Mouse (Mus musculus): ENCODE data around the gene Tusc2. TPM values are rescaled to one million over a fixed set of nuclear protein-coding genes. Genes with fewer than 3 reads are reported as not detected.
"Not testable (repeated sequence)": the region's sequence is repeated elsewhere in the genome, so short reads cannot be mapped to it uniquely, and the experiment has no call there.

Gene Tusc2
- polyA plus RNA-seq, 1 experiment from 2014 or later: 114 TPM

- H3K9me3 ChIP-seq: no peaks in the 10 kb centered on the region
- H3K36me3 ChIP-seq: peaks cover 48% of the 10 kb centered on the region
- H3K27ac ChIP-seq (replicated peaks): no peak overlapping the region
- no peaks in the 10 kb centered on the region for H3K27me3 ChIP-seq
- peak overlapping the region; percentile 85; the same call in 1 of the 2 replicates for H3K4me3 ChIP-seq
- no peak for ATAC-seq (ENCODE audit: low read depth)
- H3K4me1 ChIP-seq (replicated peaks): peaks cover 60% of the 10 kb centered on the region
- peak overlapping the region; percentile 92 for H3K9ac ChIP-seq
- WGBS: 93% methylated on average over 22 of the region's 22 CpGs
- peak overlapping the region; percentile 96 for H3K4me2 ChIP-seq
These were observed 8.7 kb downstream of the Tusc2 start for GRCm38 (mm10) chr9:107571534-107572326.

- H3K27me3 ChIP-seq: no peaks in the 10 kb centered on the region
- peaks cover 45% of the 10 kb centered on the region for H3K36me3 ChIP-seq
- no peak overlapping the region for H3K4me2 ChIP-seq
- no peaks in the 10 kb centered on the region for H3K9me3 ChIP-seq
- peaks cover 60% of the 10 kb centered on the region for H3K4me1 ChIP-seq (replicated peaks)
- no peak overlapping the region for H3K27ac ChIP-seq (replicated peaks)
- 98% methylated on average over 2 of the region's 2 CpGs for WGBS
- ATAC-seq (ENCODE audit: low read depth): no peak
- H3K4me3 ChIP-seq: no peak overlapping the region; the same call in 1 of the 2 replicates
- 0 out of 2 replicates have a peak overlapping the region, but pooled peaks have one; percentile 17 for H3K9ac ChIP-seq
These were observed 9.2 kb downstream of the Tusc2 start for GRCm38 (mm10) chr9:107572327-107572662.

DNA sequence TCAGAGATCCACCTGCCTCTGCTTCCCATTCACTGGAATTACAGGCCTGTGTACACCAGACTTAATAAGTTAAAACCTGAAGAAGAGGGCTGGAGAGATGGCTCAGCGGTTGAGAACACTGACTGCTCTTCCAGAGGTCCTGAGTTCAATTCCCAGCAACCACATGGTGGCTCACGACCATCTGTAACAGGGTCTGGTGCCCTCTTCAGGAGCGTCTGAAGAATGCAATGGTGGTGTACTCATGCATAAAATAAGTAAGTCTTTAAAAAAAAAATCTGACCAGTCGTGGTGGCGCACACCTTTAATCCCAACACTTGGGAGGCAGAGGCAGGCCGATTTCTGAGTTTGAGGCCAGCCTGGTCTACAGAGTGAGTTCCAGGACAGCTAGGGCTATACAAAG, 10.7 kb downstream of the Tusc2 start:
- peaks cover 50% of the 10 kb centered on the region for H3K4me1 ChIP-seq (replicated peaks)
- not testable (repeated sequence) for H3K27ac ChIP-seq (replicated peaks); H3K4me2 ChIP-seq; H3K4me3 ChIP-seq; H3K9me3 ChIP-seq; H3K9ac ChIP-seq; H3K27me3 ChIP-seq; ATAC-seq (ENCODE audit: low read depth)
- WGBS: 76% methylated on average over 6 of the region's 6 CpGs
- H3K36me3 ChIP-seq: peaks cover 45% of the 10 kb centered on the region

DNA sequence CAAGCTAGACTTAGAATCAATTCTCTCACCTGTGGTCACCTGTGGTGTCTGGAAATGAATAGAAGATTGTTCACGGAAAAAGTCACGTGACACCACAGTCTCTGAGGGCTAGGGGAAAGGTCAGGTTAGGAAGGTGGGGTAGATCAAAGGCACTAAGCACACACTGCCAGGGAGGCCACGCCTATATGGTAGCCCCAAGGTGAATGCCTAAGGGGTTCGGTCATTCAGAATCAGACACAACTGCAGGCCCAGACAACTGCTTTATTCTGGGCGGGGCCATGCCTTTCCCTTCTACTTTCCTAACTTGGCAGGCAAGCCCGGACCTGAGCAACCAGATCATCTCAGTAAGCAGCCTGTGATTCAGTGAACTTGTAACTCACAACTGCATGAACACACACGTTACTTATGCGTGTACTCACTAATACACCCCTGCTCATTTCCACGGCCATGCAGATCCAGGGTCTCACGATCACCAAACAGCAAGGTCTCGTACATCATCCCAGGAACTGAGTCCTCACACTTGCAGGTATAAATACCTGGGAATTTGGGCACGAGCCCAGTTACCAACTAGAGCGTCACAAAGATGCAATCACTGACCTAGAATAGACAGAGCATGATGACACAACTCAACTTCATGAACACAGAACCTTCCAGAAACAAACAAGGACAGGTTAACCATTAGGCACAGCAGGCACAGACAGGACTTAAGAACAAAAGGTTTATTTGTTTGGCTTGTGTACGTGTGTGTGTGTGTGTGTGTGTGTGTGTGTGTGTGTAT, 12.7 kb downstream of the Tusc2 start:
- no peak for ATAC-seq (ENCODE audit: low read depth)
- Histone ChIP-seq H3K27me3 (no peaks in the 10 kb centered on the region), H3K4me3 (no peak overlapping the region), H3K9me3 (no peaks in the 10 kb centered on the region), H3K27ac (replicated peaks) (no peak overlapping the region), H3K4me1 (replicated peaks) (peaks cover 55% of the 10 kb centered on the region), H3K4me2 (no peak overlapping the region), H3K9ac (no peak overlapping the region), H3K36me3 (peaks cover 41% of the 10 kb centered on the region)
- 88% methylated on average over 14 of the region's 14 CpGs for WGBS

GRCm38 (mm10) chr9:107576357-107577107, 13.5 kb downstream of the Tusc2 start, which contains the start of gene Hyal1:
Gene Hyal1, plus strand, starts transcription at chr9:107576927.
- no peaks in the 10 kb centered on the region for H3K27me3 ChIP-seq
- H3K4me3 ChIP-seq: peak within 1 kb of the TSS; percentile 31
- no peaks in the 10 kb centered on the region for H3K9me3 ChIP-seq
- peak; percentile 41; the same call in 1 of the 2 replicates for ATAC-seq (ENCODE audit: low read depth)
- peaks cover 55% of the 10 kb centered on the region for H3K4me1 ChIP-seq (replicated peaks)
- peak within 1 kb of the TSS; percentile 58 for H3K9ac ChIP-seq
- H3K4me2 ChIP-seq: peak within 1 kb of the TSS; percentile 51
- peak within 1 kb of the TSS; percentile 62 for H3K27ac ChIP-seq (replicated peaks)
- peaks cover 33% of the 10 kb centered on the region for H3K36me3 ChIP-seq
- WGBS: 31% methylated on average over 16 of the region's 16 CpGs

DNA sequence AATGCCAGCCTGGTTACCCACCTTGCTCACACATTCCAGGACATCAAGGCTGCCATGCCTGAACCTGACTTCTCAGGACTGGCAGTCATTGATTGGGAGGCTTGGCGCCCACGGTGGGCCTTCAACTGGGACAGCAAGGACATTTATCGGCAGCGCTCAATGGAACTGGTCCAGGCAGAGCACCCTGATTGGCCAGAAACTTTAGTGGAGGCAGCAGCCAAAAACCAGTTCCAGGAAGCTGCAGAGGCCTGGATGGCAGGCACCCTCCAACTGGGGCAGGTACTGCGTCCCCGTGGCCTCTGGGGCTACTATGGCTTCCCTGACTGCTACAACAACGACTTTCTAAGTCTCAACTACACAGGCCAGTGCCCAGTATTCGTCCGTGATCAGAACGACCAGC, 14.8 kb downstream of the Tusc2 start:
- Histone ChIP-seq H3K9ac (no peak overlapping the region), H3K4me2 (no peak overlapping the region), H3K27ac (replicated peaks) (no peak overlapping the region), H3K9me3 (no peaks in the 10 kb centered on the region), H3K4me3 (no peak overlapping the region), H3K36me3 (peaks cover 24% of the 10 kb centered on the region), H3K4me1 (replicated peaks) (peaks cover 51% of the 10 kb centered on the region), H3K27me3 (no peaks in the 10 kb centered on the region)
- no peak for ATAC-seq (ENCODE audit: low read depth)
- 96% methylated on average over 10 of the region's 10 CpGs for WGBS

DNA sequence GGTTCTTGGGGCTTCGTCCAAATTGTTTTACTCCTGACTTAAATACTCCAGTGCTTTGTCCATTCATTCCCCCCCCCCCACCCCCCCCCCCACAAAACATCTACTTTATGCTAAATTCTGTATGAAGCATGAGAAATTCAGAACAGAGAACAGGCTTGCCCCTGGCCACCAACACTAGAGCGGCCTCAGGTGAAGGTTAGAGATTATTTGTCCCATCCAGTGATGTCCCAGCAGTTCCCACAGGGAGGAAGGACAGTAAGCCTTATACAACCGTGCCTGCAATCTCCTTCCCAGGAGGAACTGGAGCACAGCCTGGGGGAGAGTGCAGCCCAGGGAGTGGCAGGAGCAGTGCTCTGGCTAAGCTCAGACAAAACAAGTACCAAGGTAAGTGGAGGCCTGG, 15.5 kb downstream of the Tusc2 start, which contains the start of gene Naa80:
Naa80 (plus strand) TSS at position 301 of the 400 bp plus-strand sequence.
- H3K9ac ChIP-seq: peak within 1 kb of the TSS; percentile 85; the same call in 1 of the 2 replicates
- ATAC-seq (ENCODE audit: low read depth): no peak
- H3K4me3 ChIP-seq: no peak within 1 kb of the TSS
- H3K9me3 ChIP-seq: no peaks in the 10 kb centered on the region
- H3K4me1 ChIP-seq (replicated peaks): peaks cover 51% of the 10 kb centered on the region
- no peaks in the 10 kb centered on the region for H3K27me3 ChIP-seq
- H3K36me3 ChIP-seq: peaks cover 24% of the 10 kb centered on the region
- H3K27ac ChIP-seq (replicated peaks): peak within 1 kb of the TSS; percentile 88; the same call in 1 of the 2 replicates
- WGBS: 80% methylated on average over 3 of the region's 3 CpGs
- peak within 1 kb of the TSS; percentile 97; the same call in 1 of the 2 replicates for H3K4me2 ChIP-seq

- peaks cover 51% of the 10 kb centered on the region for H3K4me1 ChIP-seq (replicated peaks)
- H3K27ac ChIP-seq (replicated peaks): peak overlapping the region; percentile 88; the same call in 1 of the 2 replicates
- no peaks in the 10 kb centered on the region for H3K9me3 ChIP-seq
- H3K4me2 ChIP-seq: peak overlapping the region; percentile 97; the same call in 1 of the 2 replicates
- 90% methylated on average over 14 of the region's 14 CpGs for WGBS
- peaks cover 25% of the 10 kb centered on the region for H3K36me3 ChIP-seq
- H3K4me3 ChIP-seq: no peak overlapping the region
- ATAC-seq (ENCODE audit: low read depth): no peak
- H3K27me3 ChIP-seq: no peaks in the 10 kb centered on the region
- peak overlapping the region; percentile 85; the same call in 1 of the 2 replicates for H3K9ac ChIP-seq
These were observed 16.2 kb downstream of the Tusc2 start for GRCm38 (mm10) chr9:107579023-107579900.

- Histone ChIP-seq H3K4me2 (peak within 1 kb of the TSS; percentile 97), H3K4me3 (peak within 1 kb of the TSS; percentile 63), H3K9ac (peak within 1 kb of the TSS; percentile 85), H3K4me1 (replicated peaks) (peaks cover 50% of the 10 kb centered on the region), H3K27ac (replicated peaks) (peak within 1 kb of the TSS; percentile 88), H3K9me3 (no peaks in the 10 kb centered on the region), H3K36me3 (peaks cover 16% of the 10 kb centered on the region), H3K27me3 (no peaks in the 10 kb centered on the region)
- ATAC-seq (ENCODE audit: low read depth): peak; percentile 73
- under 1% methylated on average over 32 of the region's 32 CpGs for WGBS
These were observed 17.7 kb downstream of the Tusc2 start, which contains the start of gene Hyal3 for GRCm38 (mm10) chr9:107580501-107581317. Gene Hyal3, plus strand, starts transcription at chr9:107580818.

DNA sequence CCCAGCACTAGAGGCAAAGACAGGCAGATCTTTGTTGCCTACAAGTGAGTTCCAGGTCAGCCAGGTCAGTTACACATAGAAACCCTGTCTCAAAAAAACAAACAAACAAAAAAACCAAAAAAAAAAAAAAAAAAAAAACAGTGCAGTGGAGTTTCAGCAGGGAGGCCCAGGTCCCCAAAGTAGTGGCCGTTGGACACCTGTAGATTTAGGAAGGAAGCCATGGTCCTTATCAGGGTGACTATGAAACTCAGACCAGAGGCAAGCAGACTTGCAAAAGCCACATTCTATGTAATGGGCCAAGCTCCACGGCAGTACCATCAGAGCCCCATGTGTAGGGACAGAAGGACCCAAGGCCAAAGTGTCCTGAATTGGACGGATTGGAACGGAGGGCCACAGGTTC, 18.5 kb downstream of the Tusc2 start:
- Histone ChIP-seq H3K36me3 (peaks cover 16% of the 10 kb centered on the region), H3K9me3 (no peaks in the 10 kb centered on the region), H3K27ac (replicated peaks) (peak overlapping the region; percentile 88; the same call in 1 of the 2 replicates), H3K4me1 (replicated peaks) (peaks cover 41% of the 10 kb centered on the region), H3K4me2 (peak overlapping the region; percentile 97), H3K27me3 (no peaks in the 10 kb centered on the region), H3K4me3 (peak overlapping the region; percentile 63), H3K9ac (peak overlapping the region; percentile 85)
- ATAC-seq (ENCODE audit: low read depth): no peak
- 82% methylated on average over 4 of the region's 4 CpGs for WGBS

Data from neural tube, embryonic 13.5 days (tissue).